Mouse (Mus musculus) lung, adult 10 weeks (tissue): ENCODE results near the gene Sept11. TPM values are rescaled to one million over a fixed set of nuclear protein-coding genes. Genes with fewer than 3 reads are reported as not detected.

Experiments
- polyA plus RNA-seq: library from polyadenylated mRNA; stranded (reverse); fragments of 350-450 nt; fragmentation: Illumina TruSeq; extraction: RNeasy Lipid Tissue Mini Kit (QIAGEN cat#74804); gene quantifications from one replicate; pipeline ENCODE4 v1.2.3, GENCODE M21; 2014; ENCODE audit warnings: low read depth, low replicate concordance; ENCODE audit not compliant: insufficient read depth

Gene Sept11
- 21.9 TPM for polyA plus RNA-seq

DNA sequence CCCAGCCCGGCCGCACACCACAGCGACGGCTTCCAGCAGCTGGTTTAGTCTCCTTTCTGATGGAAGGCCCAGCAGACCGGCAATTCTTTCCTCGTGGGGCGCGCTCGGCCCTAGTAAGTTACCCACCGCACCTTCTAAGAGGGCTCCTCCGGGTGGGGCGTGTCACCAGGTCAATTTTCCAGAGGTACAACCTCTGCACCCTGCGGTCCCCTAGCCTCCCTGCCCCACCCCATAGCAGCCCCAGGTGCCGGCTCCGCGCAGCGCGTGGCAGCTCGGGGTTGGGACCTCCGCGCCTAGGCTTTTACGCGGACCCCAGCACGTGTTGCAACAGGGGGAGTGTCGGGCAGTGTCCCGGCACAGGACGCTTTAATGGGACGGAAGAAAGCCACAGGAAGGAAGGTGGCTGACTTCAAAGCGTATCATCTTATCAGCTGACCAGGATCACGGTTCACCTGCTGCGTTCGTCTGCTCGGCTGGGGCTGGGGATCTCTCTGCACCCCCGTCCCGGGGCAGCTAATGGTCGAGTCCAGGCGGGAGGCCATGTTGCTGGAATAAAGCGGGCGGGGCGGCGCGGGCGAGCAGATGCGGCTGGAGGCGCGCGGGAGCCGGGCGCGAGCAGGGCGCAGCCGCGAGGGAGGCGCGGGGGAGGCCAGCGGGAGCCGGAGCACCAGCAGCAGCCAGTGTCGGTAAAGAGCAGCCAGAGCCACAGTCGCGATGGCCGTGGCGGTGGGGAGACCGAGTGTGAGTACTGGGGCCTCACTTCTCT is at the start of gene Sept11:
Gene Sept11, plus strand, starts transcription at position 581 of the 766 bp plus-strand sequence.

DNA sequence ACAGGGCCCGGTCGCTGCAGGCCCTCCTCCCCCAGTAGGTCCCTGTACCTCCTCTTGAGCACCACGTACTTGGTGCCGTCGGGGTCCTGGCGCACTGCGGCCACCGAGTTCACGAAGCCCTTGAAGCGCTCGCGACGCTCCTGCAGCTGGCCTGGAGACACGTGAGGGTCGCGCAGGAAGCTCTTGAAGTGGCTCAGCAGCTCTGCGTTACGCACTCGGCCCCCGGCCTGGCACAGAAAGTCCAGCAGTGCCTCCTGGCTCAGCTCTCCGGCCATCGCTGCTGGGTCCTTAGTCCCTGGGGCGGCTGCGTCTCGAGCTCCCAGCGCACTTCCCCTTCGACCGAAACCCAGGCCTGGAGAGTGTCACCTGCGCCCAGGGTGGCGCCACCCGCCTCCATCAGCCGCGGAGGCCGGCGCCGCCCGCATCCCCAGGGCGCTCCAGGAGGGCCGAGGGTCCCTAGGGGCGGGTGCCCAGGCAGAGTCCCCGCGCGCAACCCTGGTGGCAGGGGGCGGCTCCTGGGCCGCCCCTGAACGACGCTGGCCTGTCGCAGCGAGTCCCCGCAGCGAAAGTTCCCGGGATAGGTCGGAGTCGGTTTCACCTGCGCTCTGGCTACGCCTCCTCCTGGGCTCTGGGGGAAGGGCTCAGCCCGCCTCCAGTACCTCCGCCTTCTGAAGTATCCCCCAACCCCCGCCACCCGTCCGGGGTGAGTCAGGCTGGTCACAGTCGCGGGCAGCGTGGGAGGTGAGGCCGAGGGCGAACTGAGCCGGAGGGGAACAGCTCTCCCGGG is 48.5 kb upstream of the Sept11 start, which contains the start of gene Sowahb:
Gene Sowahb, minus strand, starts transcription at position 439 of the 787 bp plus-strand sequence.

DNA sequence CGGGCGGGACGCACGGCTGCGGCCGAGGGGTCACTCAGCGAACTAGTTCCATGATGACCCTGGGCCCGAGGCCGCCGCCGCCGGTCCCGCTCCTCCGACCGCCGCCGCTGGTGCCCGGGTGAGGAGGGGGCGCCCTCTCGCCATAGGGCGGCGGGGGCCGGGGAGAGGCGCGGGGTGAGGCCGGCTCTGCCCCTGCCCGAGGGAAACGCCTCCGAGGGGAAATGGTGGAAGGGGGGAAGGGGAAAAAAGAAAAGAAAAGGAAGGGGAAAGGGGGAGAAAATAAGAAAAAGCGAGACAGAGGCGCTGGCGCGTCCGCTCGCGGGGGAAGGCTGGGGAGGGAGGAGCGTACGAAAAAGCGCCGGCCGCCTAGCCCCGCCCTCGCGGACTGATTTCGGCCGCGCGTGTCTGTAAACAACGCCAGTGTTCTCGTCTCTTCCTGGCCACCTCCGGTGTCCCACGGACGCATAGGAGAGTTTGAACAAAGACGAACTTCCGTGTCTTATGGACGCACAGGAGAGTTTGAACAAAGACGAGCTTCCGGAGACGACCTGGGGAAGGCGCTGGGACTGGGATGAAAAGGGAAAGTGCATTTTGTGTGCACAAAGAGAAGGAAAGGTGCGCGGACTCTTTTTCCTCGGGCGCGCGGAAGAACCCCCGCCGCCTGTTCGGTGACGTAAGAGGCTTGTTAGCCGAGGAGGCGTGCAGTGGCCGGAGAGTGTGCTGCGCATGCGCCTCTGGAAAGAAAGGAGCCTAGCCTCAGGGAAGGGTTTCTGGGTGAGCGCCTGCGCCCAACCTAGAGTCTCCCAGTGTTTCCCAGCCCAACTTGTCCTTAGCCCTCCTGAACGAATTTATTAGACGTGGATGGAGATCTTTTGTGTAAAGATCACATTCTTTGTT is 113.1 kb downstream of the Sept11 start, which contains the start of the genes Ccni and 2010109A12Rik:
Gene Ccni, minus strand, starts transcription at position 387 of the 897 bp plus-strand sequence.
Gene 2010109A12Rik, plus strand, starts transcription at position 410 of the 897 bp plus-strand sequence.

Other genes with a start within 250 kb of the Sept11 start
- 1.4 TPM for gene Sowahb, start 48.4 kb upstream of the Sept11 start, polyA plus RNA-seq
- gene Ccni, start 113.1 kb downstream of the Sept11 start, polyA plus RNA-seq: 106 TPM
- 1.5 TPM for gene 2010109A12Rik, start 113.1 kb downstream of the Sept11 start, polyA plus RNA-seq
- gene Ccng2, start 173.8 kb downstream of the Sept11 start, polyA plus RNA-seq: 27.6 TPM